Mouse (Mus musculus) kidney, embryonic 14.5 days (tissue): ENCODE results near the gene Txndc9. TPM values are rescaled to one million over a fixed set of nuclear protein-coding genes. Genes with fewer than 3 reads are reported as not detected.
"Not testable (repeated sequence)": the region's sequence is repeated elsewhere in the genome, so short reads cannot be mapped to it uniquely, and the experiment has no call there.

Experiments
- ATAC-seq: fragments of 200-750 bp; cut with Nextera tagmentation; 2 replicates; pipeline ENCODE4 v1.8.0; 2017; ENCODE audit warnings: moderate number of reproducible peaks, mild to moderate bottlenecking, moderate TSS enrichment, moderate library complexity; ENCODE audit not compliant: low FRiP score, low TSS enrichment
- H3K27ac ChIP-seq: fragments of 300-500 bp; sonication (generic); 2 replicates; pipeline ENCODE4 v1.5.1; 2014; ENCODE audit warnings: low read depth, mild to moderate bottlenecking, low read length, moderate library complexity, mixed read lengths
- H3K27me3 ChIP-seq: fragments of 300-500 bp; sonication (generic); 2 replicates; pipeline ENCODE4 v1.6.1; 2014; ENCODE audit warnings: mild to moderate bottlenecking, low read length; ENCODE audit not compliant: control insufficient read depth, insufficient read depth
- H3K36me3 ChIP-seq: fragments of 300-500 bp; sonication (generic); 2 replicates; pipeline ENCODE4 v1.6.1; 2014; ENCODE audit warnings: low read length, mixed read lengths; ENCODE audit not compliant: control insufficient read depth, insufficient read depth
- H3K4me1 ChIP-seq: fragments of 300-500 bp; sonication (generic); 2 replicates; pipeline ENCODE4 v1.6.1; 2014; ENCODE audit warnings: low read length, mixed read lengths; ENCODE audit not compliant: control insufficient read depth, insufficient read depth
- H3K4me2 ChIP-seq: fragments of 300-500 bp; sonication (generic); replicated peaks from 2 replicates; pipeline ENCODE4 v1.6.1; 2014; ENCODE audit warnings: low read depth, mild to moderate bottlenecking, low read length
- H3K4me3 ChIP-seq: fragments of 300-500 bp; sonication (generic); 2 replicates; pipeline ENCODE4 v1.5.1; 2014; ENCODE audit warnings: mild to moderate bottlenecking, low read length
- H3K9ac ChIP-seq: fragments of 300-500 bp; sonication (generic); 2 replicates; pipeline ENCODE4 v1.6.1; 2014; ENCODE audit warnings: low read depth, mild to moderate bottlenecking, low read length, moderate library complexity
- H3K9me3 ChIP-seq: fragments of 300-500 bp; sonication (generic); 2 replicates; pipeline ENCODE4 v1.6.1; 2016; ENCODE audit warnings: low read length; ENCODE audit not compliant: control insufficient read depth
- WGBS: fragments of 180-500 bp; shearing (Covaris S2); extraction: QIAGEN DNeasy Blood & Tissue Kit; methylation state at CpG from one replicate; pipeline ENCODE4 v1.1.7; 2014; 5-methylcytosine and 5-hydroxymethylcytosine counted together
- polyA plus RNA-seq: library from polyadenylated mRNA; unstranded; fragments of >200 nt; fragmentation: Nextera tagmentation; extraction: Ambion mirVana; gene quantifications from 2 replicates; pipeline ENCODE4 v1.2.1, GENCODE M21; 2014

Gene Txndc9
- polyA plus RNA-seq, 1 experiment from 2014 or later: 132 TPM

- H3K4me2 ChIP-seq: no peak overlapping the region
- no peak overlapping the region for H3K27ac ChIP-seq
- no peak overlapping the region for H3K9ac ChIP-seq
- peaks cover 66% of the 10 kb centered on the region for H3K36me3 ChIP-seq
- H3K9me3 ChIP-seq: no peaks in the 10 kb centered on the region
- no peaks in the 10 kb centered on the region for H3K27me3 ChIP-seq
- ATAC-seq: no peak
- WGBS: 84% methylated on average over 5 of the region's 5 CpGs
- H3K4me3 ChIP-seq: no peak overlapping the region
- H3K4me1 ChIP-seq: no peaks in the 10 kb centered on the region
These were observed 9.8 kb downstream of the Txndc9 start for GRCm38 (mm10) chr1:37987856-37988255.

- H3K9ac ChIP-seq: no peak overlapping the region
- H3K9me3 ChIP-seq: no peaks in the 10 kb centered on the region
- 84% methylated on average over 9 of the region's 9 CpGs for WGBS
- no peaks in the 10 kb centered on the region for H3K4me1 ChIP-seq
- H3K27ac ChIP-seq: no peak overlapping the region
- H3K27me3 ChIP-seq: no peaks in the 10 kb centered on the region
- no peak for ATAC-seq
- H3K4me2 ChIP-seq: no peak overlapping the region
- peaks cover 47% of the 10 kb centered on the region for H3K36me3 ChIP-seq
- H3K4me3 ChIP-seq: no peak overlapping the region
These were observed 11.8 kb downstream of the Txndc9 start for GRCm38 (mm10) chr1:37985764-37986323.

DNA sequence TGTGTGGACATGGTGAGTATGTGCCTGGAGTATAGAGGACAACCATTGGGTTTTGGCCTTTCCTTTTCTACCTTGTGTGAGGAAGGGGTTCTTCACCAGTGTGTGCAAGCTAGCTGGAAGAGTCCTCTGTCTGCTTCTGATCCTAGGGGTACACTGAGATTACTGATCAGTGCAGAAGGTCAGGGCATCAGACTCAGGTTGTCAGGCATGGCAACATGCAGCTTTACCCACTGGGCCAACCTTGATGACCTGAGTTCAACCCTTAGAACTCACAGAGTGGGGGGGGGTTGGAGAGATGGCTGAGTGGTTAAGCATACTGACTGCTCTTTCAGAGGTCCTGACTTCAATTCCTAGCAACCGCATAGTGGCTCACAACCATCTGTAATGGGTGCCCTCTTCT, 13.4 kb downstream of the Txndc9 start:
- WGBS: 95% methylated on average over 1 of the region's 1 CpGs
- Histone ChIP-seq H3K9ac (no peak overlapping the region), H3K36me3 (peaks cover 32% of the 10 kb centered on the region), H3K4me3 (no peak overlapping the region), H3K4me1 (no peaks in the 10 kb centered on the region), H3K4me2 (no peak overlapping the region), H3K9me3 (no peaks in the 10 kb centered on the region), H3K27me3 (no peaks in the 10 kb centered on the region), H3K27ac (no peak overlapping the region)
- ATAC-seq: peak; percentile 20; the same call in 1 of the 2 replicates

GRCm38 (mm10) chr1:37977303-37977702, 20.4 kb downstream of the Txndc9 start:
- no peak for ATAC-seq
- no peaks in the 10 kb centered on the region for H3K9me3 ChIP-seq
- H3K27ac ChIP-seq: no peak overlapping the region
- no peak overlapping the region for H3K4me3 ChIP-seq
- H3K4me2 ChIP-seq: no peak overlapping the region
- no peaks in the 10 kb centered on the region for H3K36me3 ChIP-seq
- 91% methylated on average over 7 of the region's 7 CpGs for WGBS
- no peaks in the 10 kb centered on the region for H3K27me3 ChIP-seq
- H3K4me1 ChIP-seq: no peaks in the 10 kb centered on the region
- H3K9ac ChIP-seq: no peak overlapping the region

DNA sequence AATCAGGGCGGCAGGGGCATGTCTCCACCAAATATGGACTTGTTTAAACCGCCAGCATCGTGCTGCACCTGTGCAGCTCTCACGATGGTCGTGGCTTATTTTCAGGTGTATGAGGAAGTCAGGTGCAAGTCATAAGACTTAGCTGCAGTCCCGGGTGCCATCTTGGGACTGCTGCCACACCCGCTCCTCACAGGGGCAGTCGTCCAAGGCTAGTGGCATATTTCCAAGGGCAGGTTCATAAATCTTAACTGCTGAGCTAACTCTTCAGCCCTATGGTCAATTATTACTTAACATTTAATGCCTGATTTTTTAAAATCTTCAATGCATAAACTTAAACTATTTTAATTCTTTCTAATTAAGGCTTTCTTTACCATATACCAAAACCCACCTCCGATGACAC, 21.0 kb downstream of the Txndc9 start:
- H3K4me1 ChIP-seq, H3K4me3 ChIP-seq, H3K4me2 ChIP-seq, H3K27me3 ChIP-seq, H3K9me3 ChIP-seq, ATAC-seq, H3K27ac ChIP-seq, H3K9ac ChIP-seq, H3K36me3 ChIP-seq: not testable (repeated sequence)
- 70% methylated on average over 9 of the region's 9 CpGs for WGBS

GRCm38 (mm10) chr1:37971520-37971919, 26.2 kb downstream of the Txndc9 start:
- no peaks in the 10 kb centered on the region for H3K27me3 ChIP-seq
- no peak overlapping the region for H3K9ac ChIP-seq
- no peaks in the 10 kb centered on the region for H3K4me1 ChIP-seq
- ATAC-seq: no peak
- H3K4me3 ChIP-seq: no peak overlapping the region
- no peak overlapping the region for H3K27ac ChIP-seq
- H3K9me3 ChIP-seq: no peaks in the 10 kb centered on the region
- WGBS: 67% methylated on average over 4 of the region's 4 CpGs
- no peak overlapping the region for H3K4me2 ChIP-seq
- no peaks in the 10 kb centered on the region for H3K36me3 ChIP-seq

- Histone ChIP-seq H3K9ac (no peak overlapping the region), H3K4me1 (no peaks in the 10 kb centered on the region), H3K27me3 (no peaks in the 10 kb centered on the region), H3K9me3 (no peaks in the 10 kb centered on the region), H3K4me2 (no peak overlapping the region), H3K27ac (no peak overlapping the region), H3K4me3 (no peak overlapping the region), H3K36me3 (no peaks in the 10 kb centered on the region)
- 82% methylated on average over 6 of the region's 6 CpGs for WGBS
- ATAC-seq: no peak
These were observed 28.9 kb downstream of the Txndc9 start for GRCm38 (mm10) chr1:37968746-37969145.

DNA sequence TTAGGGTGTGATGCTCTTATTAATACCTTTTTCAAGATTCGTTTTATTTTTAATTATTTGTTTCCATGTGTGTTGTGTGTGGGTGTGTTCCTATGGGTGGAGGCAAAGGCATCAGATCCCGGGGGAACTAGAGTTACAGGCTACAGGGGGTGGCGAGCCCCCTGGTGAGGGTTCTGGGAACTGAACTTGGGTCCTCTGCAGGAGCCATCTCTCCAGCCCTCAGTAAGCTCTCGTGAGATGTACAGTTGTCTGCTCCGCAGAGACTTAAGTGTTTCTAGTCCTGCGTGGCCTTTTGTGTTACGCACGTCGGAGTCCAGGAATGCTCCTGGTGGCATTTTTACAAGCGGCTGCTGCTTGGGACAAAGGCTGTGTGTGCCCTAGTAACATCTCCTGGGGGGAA, 32.1 kb downstream of the Txndc9 start:
- no peaks in the 10 kb centered on the region for H3K36me3 ChIP-seq
- ATAC-seq: no peak
- no peaks in the 10 kb centered on the region for H3K4me1 ChIP-seq
- WGBS: 56% methylated on average over 10 of the region's 10 CpGs
- H3K4me2 ChIP-seq: no peak overlapping the region
- H3K27ac ChIP-seq: no peak overlapping the region
- H3K9ac ChIP-seq: no peak overlapping the region
- no peaks in the 10 kb centered on the region for H3K9me3 ChIP-seq
- no peaks in the 10 kb centered on the region for H3K27me3 ChIP-seq
- H3K4me3 ChIP-seq: no peak overlapping the region

DNA sequence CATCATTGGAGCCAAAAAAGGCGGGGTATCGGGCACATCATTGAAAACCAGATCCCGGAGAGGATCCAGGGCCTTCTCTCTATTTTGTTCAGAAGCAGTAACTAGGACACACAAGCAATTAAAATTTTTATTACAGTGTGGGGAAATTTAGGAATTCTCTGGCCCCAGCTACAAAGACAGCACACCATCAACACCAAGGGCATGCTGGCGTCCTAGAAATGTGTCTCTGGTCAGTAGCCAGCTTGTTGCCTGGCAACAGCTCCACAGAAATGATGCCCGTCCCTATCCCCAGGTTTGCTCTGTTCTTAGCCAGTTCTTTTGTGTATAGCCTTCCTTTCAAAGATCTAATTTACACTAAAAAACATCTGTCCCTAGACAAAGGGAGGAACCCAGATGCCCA, 38.2 kb downstream of the Txndc9 start:
- no peak overlapping the region for H3K4me2 ChIP-seq
- no peaks in the 10 kb centered on the region for H3K9me3 ChIP-seq
- H3K4me1 ChIP-seq: no peaks in the 10 kb centered on the region
- no peak overlapping the region for H3K9ac ChIP-seq
- WGBS: 72% methylated on average over 5 of the region's 5 CpGs
- H3K36me3 ChIP-seq: no peaks in the 10 kb centered on the region
- no peaks in the 10 kb centered on the region for H3K27me3 ChIP-seq
- no peak overlapping the region for H3K4me3 ChIP-seq
- ATAC-seq: no peak
- no peak overlapping the region for H3K27ac ChIP-seq
